Mouse (Mus musculus) hindbrain, embryonic 10.5 days (tissue): Measurements from ENCODE around the gene Sstr4. TPM values are rescaled to one million over a fixed set of nuclear protein-coding genes. Genes with fewer than 3 reads are reported as not detected.
A peak's percentile ranks its signal among the peaks of the same experiment; 100 is the strongest.

Experiments used
- DNase-seq: peaks from one replicate; pipeline ENCODE4 v3.0.0-alpha.2; 2017; ENCODE audit warnings: low spot score
- H3K27ac ChIP-seq: fragments of 300-500 bp; sonication (generic); 2 replicates; pipeline ENCODE4 v1.5.1; 2016; ENCODE audit warnings: mild to moderate bottlenecking, moderate library complexity
- H3K27me3 ChIP-seq: fragments of 300-500 bp; sonication (generic); 2 replicates; pipeline ENCODE4 v1.6.1; 2016; ENCODE audit warnings: mild to moderate bottlenecking; ENCODE audit not compliant: poor library complexity, insufficient read depth, severe bottlenecking
- H3K36me3 ChIP-seq: fragments of 300-500 bp; sonication (generic); 2 replicates; pipeline ENCODE4 v1.6.1; 2016; ENCODE audit warnings: mild to moderate bottlenecking, moderate library complexity
- H3K4me1 ChIP-seq: fragments of 300-500 bp; sonication (generic); replicated peaks from 2 replicates; pipeline ENCODE4 v1.6.1; 2016; ENCODE audit warnings: mild to moderate bottlenecking
- H3K4me3 ChIP-seq: fragments of 300-500 bp; sonication (generic); 2 replicates; pipeline ENCODE4 v1.5.1; 2016; ENCODE audit warnings: mild to moderate bottlenecking, moderate library complexity
- H3K9me3 ChIP-seq: fragments of 300-500 bp; sonication (generic); 2 replicates; pipeline ENCODE4 v1.6.1; 2016; ENCODE audit warnings: mild to moderate bottlenecking, moderate library complexity
- WGBS: fragments of 180-500 bp; shearing (Covaris S2); methylation state at CpG from one replicate; pipeline ENCODE4 v1.1.7; 2016; 5-methylcytosine and 5-hydroxymethylcytosine counted together
- polyA plus RNA-seq: library from polyadenylated mRNA; unstranded; fragments of >200 nt; fragmentation: Nextera tagmentation; extraction: Ambion mirVana; gene quantifications from 2 replicates; pipeline ENCODE4 v1.2.1, GENCODE M21; 2016

Sstr4 gene
- polyA plus RNA-seq, 1 experiment from 2014 or later = 0.63 TPM

GRCm38 (mm10) chr2:148398901-148399685 lies 3.9 kb downstream of the Sstr4 start:
- 92% methylated on average over 5 of the region's 5 CpGs for WGBS
- no peak for DNase-seq
- H3K27ac ChIP-seq = no peak overlapping the region

GRCm38 (mm10) chr2:148402227-148402626 lies 7.1 kb downstream of the Sstr4 start:
- H3K9me3 ChIP-seq = no peaks in the 10 kb centered on the region
- no peaks in the 10 kb centered on the region for H3K36me3 ChIP-seq
- no peak for DNase-seq
- WGBS = 76% methylated on average over 1 of the region's 1 CpGs
- H3K4me1 ChIP-seq = peaks cover 19% of the 10 kb centered on the region
- H3K4me3 ChIP-seq = no peak overlapping the region
- H3K27me3 ChIP-seq = peaks cover 51% of the 10 kb centered on the region
- no peak overlapping the region for H3K27ac ChIP-seq

More at GRCm38 (mm10) chr2:148398901-148399685, 3.9 kb downstream of the Sstr4 start:
- Histone ChIP-seq H3K36me3 (no peaks in the 10 kb centered on the region), H3K27me3 (peaks cover 52% of the 10 kb centered on the region), H3K4me1 (peaks cover 16% of the 10 kb centered on the region), H3K4me3 (no peak overlapping the region), H3K9me3 (no peaks in the 10 kb centered on the region)

- Histone ChIP-seq H3K27me3 (peaks cover 58% of the 10 kb centered on the region), H3K36me3 (no peaks in the 10 kb centered on the region), H3K4me3 (no peak overlapping the region), H3K27ac (no peak overlapping the region), H3K4me1 (peaks cover 39% of the 10 kb centered on the region), H3K9me3 (no peaks in the 10 kb centered on the region)
- WGBS = 74% methylated on average over 5 of the region's 5 CpGs
- DNase-seq = no peak
These were observed 9.8 kb downstream of the Sstr4 start for GRCm38 (mm10) chr2:148404906-148405305.

- H3K9me3 ChIP-seq = no peaks in the 10 kb centered on the region
- H3K4me3 ChIP-seq = peak overlapping the region; percentile 50
- 0 out of 2 replicates have a peak overlapping the region, but pooled peaks have one; percentile 8 for H3K27ac ChIP-seq
- peaks cover 36% of the 10 kb centered on the region for H3K4me1 ChIP-seq
- peaks cover 58% of the 10 kb centered on the region for H3K27me3 ChIP-seq
- H3K36me3 ChIP-seq = no peaks in the 10 kb centered on the region
- WGBS = 11% methylated on average over 34 of the region's 34 CpGs
- DNase-seq = peak; percentile 45
These were observed 11.2 kb downstream of the Sstr4 start for GRCm38 (mm10) chr2:148406160-148406970.

GRCm38 (mm10) chr2:148406971-148407869 lies 12.1 kb downstream of the Sstr4 start:
- H3K27ac ChIP-seq = peak overlapping the region; percentile 62
- 4% methylated on average over 55 of the region's 55 CpGs for WGBS

GRCm38 (mm10) chr2:148407870-148408760 lies 13.0 kb downstream of the Sstr4 start, which contains the start of gene Thbd:
Thbd (minus strand) TSS chr2:148408188.
- H3K4me3 ChIP-seq = peak within 1 kb of the TSS; percentile 50
- WGBS = 2% methylated on average over 35 of the region's 35 CpGs
- peak within 1 kb of the TSS; percentile 62 for H3K27ac ChIP-seq
- peaks cover 36% of the 10 kb centered on the region for H3K4me1 ChIP-seq
- H3K36me3 ChIP-seq = no peaks in the 10 kb centered on the region
- H3K9me3 ChIP-seq = no peaks in the 10 kb centered on the region
- peaks cover 53% of the 10 kb centered on the region for H3K27me3 ChIP-seq
- DNase-seq = peak; percentile 64

More at GRCm38 (mm10) chr2:148406971-148407869, 12.1 kb downstream of the Sstr4 start:
- peak; percentile 59 for DNase-seq
- Histone ChIP-seq H3K9me3 (no peaks in the 10 kb centered on the region), H3K4me1 (peaks cover 36% of the 10 kb centered on the region), H3K27me3 (peaks cover 56% of the 10 kb centered on the region), H3K36me3 (no peaks in the 10 kb centered on the region), H3K4me3 (peak overlapping the region; percentile 50)

GRCm38 (mm10) chr2:148408761-148409120 lies 13.6 kb downstream of the Sstr4 start:
- 11% methylated on average over 6 of the region's 6 CpGs for WGBS
- Histone ChIP-seq H3K4me3 (peak overlapping the region; percentile 50; the same call in 1 of the 2 replicates), H3K9me3 (no peaks in the 10 kb centered on the region), H3K27me3 (peaks cover 53% of the 10 kb centered on the region), H3K27ac (no peak overlapping the region), H3K36me3 (no peaks in the 10 kb centered on the region), H3K4me1 (peaks cover 36% of the 10 kb centered on the region)
- DNase-seq = peak; percentile 9

- no peak overlapping the region for H3K27ac ChIP-seq
- no peaks in the 10 kb centered on the region for H3K36me3 ChIP-seq
- 0 out of 2 replicates have a peak overlapping the region, but pooled peaks have one; percentile 50 for H3K4me3 ChIP-seq
- H3K9me3 ChIP-seq = no peaks in the 10 kb centered on the region
- WGBS = 22% methylated on average over 9 of the region's 9 CpGs
- peaks cover 36% of the 10 kb centered on the region for H3K4me1 ChIP-seq
- DNase-seq = peak; percentile 81
- peaks cover 49% of the 10 kb centered on the region for H3K27me3 ChIP-seq
These were observed 14.0 kb downstream of the Sstr4 start for GRCm38 (mm10) chr2:148409141-148409540.

- no peak for DNase-seq
- peaks cover 44% of the 10 kb centered on the region for H3K27me3 ChIP-seq
- H3K27ac ChIP-seq = no peak overlapping the region
- H3K9me3 ChIP-seq = no peaks in the 10 kb centered on the region
- H3K36me3 ChIP-seq = no peaks in the 10 kb centered on the region
- H3K4me1 ChIP-seq = peaks cover 36% of the 10 kb centered on the region
- 84% methylated on average over 1 of the region's 1 CpGs for WGBS
- no peak overlapping the region for H3K4me3 ChIP-seq
These were observed 14.7 kb downstream of the Sstr4 start for GRCm38 (mm10) chr2:148409821-148410220.

- Histone ChIP-seq H3K4me3 (no peak overlapping the region), H3K27me3 (no peaks in the 10 kb centered on the region), H3K27ac (no peak overlapping the region), H3K4me1 (no peaks in the 10 kb centered on the region), H3K9me3 (no peaks in the 10 kb centered on the region), H3K36me3 (no peaks in the 10 kb centered on the region)
- WGBS = 83% methylated on average over 3 of the region's 3 CpGs
- DNase-seq = no peak
These were observed 24.0 kb downstream of the Sstr4 start for GRCm38 (mm10) chr2:148419151-148419550.

- Histone ChIP-seq H3K36me3 (no peaks in the 10 kb centered on the region), H3K27ac (no peak overlapping the region), H3K27me3 (no peaks in the 10 kb centered on the region), H3K4me3 (no peak overlapping the region), H3K4me1 (no peaks in the 10 kb centered on the region), H3K9me3 (no peaks in the 10 kb centered on the region)
- no peak for DNase-seq
- 91% methylated on average over 2 of the region's 2 CpGs for WGBS
These were observed 24.6 kb downstream of the Sstr4 start for GRCm38 (mm10) chr2:148419776-148420175.
